Mouse (Mus musculus) urinary bladder, postnatal 14 days (tissue): ENCODE data around the gene Fancg.
A peak's percentile ranks its signal among the peaks of the same experiment; 100 is the strongest.

ENCODE experiments used
- DNase-seq: peaks from one replicate; pipeline ENCODE4 v3.0.0; 2021; ENCODE audit warnings: low spot score

Fancg gene

GRCm38 (mm10) chr4:43010161-43011038 is at the start of gene Fancg:
Fancg (minus strand) TSS chr4:43010506.
- DNase-seq: peak; percentile 83

- no peak for DNase-seq
Measured at GRCm38 (mm10) chr4:43059697-43060096, 49.4 kb upstream of the Fancg start.

GRCm38 (mm10) chr4:43058753-43059654 is 48.7 kb upstream of the Fancg start, which contains the start of gene Unc13b:
Unc13b (plus strand) TSS chr4:43058953.
- DNase-seq: peak; percentile 94

- no peak for DNase-seq
Measured at GRCm38 (mm10) chr4:43058392-43058752, 48.1 kb upstream of the Fancg start.

- no peak for DNase-seq
Measured at GRCm38 (mm10) chr4:43057654-43058053, 47.3 kb upstream of the Fancg start.

- DNase-seq: no peak
Measured at GRCm38 (mm10) chr4:43052627-43053026, 42.3 kb upstream of the Fancg start.

- DNase-seq: peak; percentile 79
Measured at GRCm38 (mm10) chr4:43047231-43047630, 36.9 kb upstream of the Fancg start.

GRCm38 (mm10) chr4:43046607-43047006 is 36.3 kb upstream of the Fancg start:
- no peak for DNase-seq

GRCm38 (mm10) chr4:43045659-43046302 is 35.5 kb upstream of the Fancg start, which contains the start of gene Fam214b:
Fam214b (minus strand) TSS chr4:43046220.
- DNase-seq: peak; percentile 100

- no peak for DNase-seq
Measured at GRCm38 (mm10) chr4:43045285-43045658, 35.0 kb upstream of the Fancg start.

- peak; percentile 31 for DNase-seq
Measured at GRCm38 (mm10) chr4:43044673-43045072, 34.4 kb upstream of the Fancg start.

GRCm38 (mm10) chr4:43043644-43044357 is 33.5 kb upstream of the Fancg start:
- peak; percentile 70 for DNase-seq

GRCm38 (mm10) chr4:43040881-43041547 is 30.7 kb upstream of the Fancg start:
- no peak for DNase-seq

- peak; percentile 97 for DNase-seq
Measured at GRCm38 (mm10) chr4:43040114-43040572, 29.8 kb upstream of the Fancg start.

- DNase-seq: no peak
Measured at GRCm38 (mm10) chr4:43039609-43040008, 29.3 kb upstream of the Fancg start.

GRCm38 (mm10) chr4:43038567-43039495 is 28.5 kb upstream of the Fancg start:
- DNase-seq: peak; percentile 65

- no peak for DNase-seq
Measured at GRCm38 (mm10) chr4:43037860-43038566, 27.7 kb upstream of the Fancg start.

- DNase-seq: no peak
Measured at GRCm38 (mm10) chr4:43036356-43036755, 26.1 kb upstream of the Fancg start.

- DNase-seq: no peak
Measured at GRCm38 (mm10) chr4:43035851-43036250, 25.5 kb upstream of the Fancg start.
